ENCODE assay signal across 9 mouse cellular contexts in the genomic region with DNA sequence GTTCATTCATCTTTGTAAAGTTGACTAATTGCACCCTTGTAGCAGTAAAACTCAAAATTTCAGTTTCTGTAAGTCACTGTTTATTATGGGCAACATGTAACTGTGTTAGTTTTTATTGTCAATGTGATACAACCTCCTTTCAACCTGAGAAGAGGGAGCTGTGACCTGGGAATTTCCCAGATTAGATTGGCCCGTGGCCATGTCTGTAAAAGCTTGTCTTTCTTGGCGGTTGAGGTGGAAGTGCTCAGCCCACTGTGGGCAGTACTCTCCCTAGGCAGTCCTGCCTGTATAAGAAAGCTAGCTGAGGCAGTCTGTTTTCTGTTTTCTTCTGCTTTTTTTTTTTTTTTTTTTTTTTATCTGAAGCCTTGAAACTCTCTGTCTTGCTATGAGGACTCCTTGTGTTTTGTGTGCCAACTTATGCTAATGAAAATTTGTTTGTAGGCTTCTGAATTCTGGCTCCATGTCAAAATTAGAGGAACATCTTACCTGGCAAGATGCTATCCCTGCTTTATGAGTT. TPM values are rescaled to one million over a fixed set of nuclear protein-coding genes. Genes with fewer than 3 reads are reported as not detected.
A peak's percentile ranks its signal among the peaks of the same experiment; 100 is the strongest.
DNase-seq lines count a peak whose midpoint lies in the region; ATAC-seq and TF ChIP-seq lines count a peak whose summit lies in the region.
"Had no signal": no experiment of that assay in that cellular context is flagged by ENCODE, and none has a peak within 500 bp of the region (broad histone marks: within the 10 kb centered on the region; RNA-seq: fewer than 3 reads in every experiment).

No protein-coding gene starts in this region.

- peak overlapping the region; percentile 92; the same call in 1 of the 2 replicates for H3K4me3 ChIP-seq in liver, embryonic 11.5 days (ENCODE audit: low read depth, low read length)
- H3K4me3 ChIP-seq in embryonic fibroblast, embryonic 13.5 days (ENCODE audit: insufficient read depth, low read length), result peak overlapping the region; percentile 61; the same call in 1 of the 2 replicates
- peak overlapping the region; percentile 90 for H3K4me3 ChIP-seq in limb, embryonic 12.5 days (replicated peaks)
- H3K4me3 ChIP-seq in stomach, embryonic 16.5 days (replicated peaks; ENCODE audit: low read length), result peak overlapping the region; percentile 99

- no peak for ATAC-seq in liver, embryonic 11.5 days (replicated peaks; ENCODE audit: low FRiP score)
- ATAC-seq in limb, embryonic 12.5 days (ENCODE audit: insufficient number of reproducible peaks, insufficient read depth, low FRiP score, low TSS enrichment, low read depth), result no peak
- no peak for ATAC-seq in stomach, embryonic 16.5 days (ENCODE audit: insufficient read depth, low FRiP score)
- no peak for ATAC-seq in megakaryocyte-erythroid progenitor cell, adult 5-6 weeks (replicated peaks; ENCODE audit: low FRiP score, low TSS enrichment, poor library complexity, severe bottlenecking)

- H3K9ac ChIP-seq in liver, embryonic 11.5 days (ENCODE audit: low read depth, low read length), result no peak overlapping the region
- no peak overlapping the region for H3K9ac ChIP-seq in limb, embryonic 12.5 days (replicated peaks)
- no peak overlapping the region for H3K9ac ChIP-seq in stomach, embryonic 16.5 days (ENCODE audit: low read length)

- H3K9me3 ChIP-seq in liver, embryonic 11.5 days (ENCODE audit: control insufficient read depth, low read length), result no peaks in the 10 kb centered on the region
- H3K9me3 ChIP-seq in limb, embryonic 12.5 days, result no peaks in the 10 kb centered on the region
- no peaks in the 10 kb centered on the region for H3K9me3 ChIP-seq in stomach, embryonic 16.5 days (replicated peaks; ENCODE audit: control insufficient read depth, low read length)

- no peak overlapping the region for H3K27ac ChIP-seq in liver, embryonic 11.5 days (ENCODE audit: low read depth, low read length)
- no peak overlapping the region for H3K27ac ChIP-seq in embryonic fibroblast, embryonic 13.5 days (ENCODE audit: insufficient read depth, low read length)
- no peak overlapping the region for H3K27ac ChIP-seq in limb, embryonic 12.5 days
- H3K27ac ChIP-seq in stomach, embryonic 16.5 days (ENCODE audit: low read length), result no peak overlapping the region

- no peak for DNase-seq in liver, embryonic 11.5 days (ENCODE audit: low spot score)
- DNase-seq in liver, result no peak
- no peak for DNase-seq in embryo, embryonic 11 days
- DNase-seq in layer of hippocampus, postnatal 10 days (ENCODE audit: low spot score in 2 of 2), result no peak
- DNase-seq: lung, adult 18-20 months had no signal

- H3K4me2 ChIP-seq in liver, embryonic 11.5 days, result peak overlapping the region; percentile 81
- peak overlapping the region; percentile 72 for H3K4me2 ChIP-seq in limb, embryonic 12.5 days
- peak overlapping the region; percentile 83 for H3K4me2 ChIP-seq in stomach, embryonic 16.5 days (ENCODE audit: low read depth, low read length)

- H3K27me3 ChIP-seq in liver, embryonic 11.5 days (replicated peaks; ENCODE audit: control insufficient read depth, insufficient read depth, low read length), result no peaks in the 10 kb centered on the region
- H3K27me3 ChIP-seq in limb, embryonic 12.5 days, result no peaks in the 10 kb centered on the region
- H3K27me3 ChIP-seq in stomach, embryonic 16.5 days (ENCODE audit: control insufficient read depth, insufficient read depth, low read length), result no peaks in the 10 kb centered on the region

- no peak for TF ChIP-seq POLR2A in embryonic fibroblast, embryonic 13.5 days (IDR thresholded peaks at IDR 0.05; ENCODE audit: low read depth, low read length)

- no peaks in the 10 kb centered on the region for H3K36me3 ChIP-seq in liver, embryonic 11.5 days (ENCODE audit: control insufficient read depth, insufficient read depth, low read length)
- H3K36me3 ChIP-seq in limb, embryonic 12.5 days, result peaks cover 27% of the 10 kb centered on the region
- H3K36me3 ChIP-seq in stomach, embryonic 16.5 days (ENCODE audit: control insufficient read depth, insufficient read depth, low read length), result 0 out of 2 replicates have a peak, but pooled peaks cover 5% of the 10 kb centered on the region

- peaks cover 14% of the 10 kb centered on the region for H3K4me1 ChIP-seq in liver, embryonic 11.5 days (replicated peaks; ENCODE audit: control insufficient read depth, insufficient read depth, low read length)
- H3K4me1 ChIP-seq in embryonic fibroblast, embryonic 13.5 days (ENCODE audit: control insufficient read depth, insufficient read depth, low read length), result no peaks in the 10 kb centered on the region
- peaks cover 16% of the 10 kb centered on the region for H3K4me1 ChIP-seq in limb, embryonic 12.5 days (replicated peaks)
- peaks cover 20% of the 10 kb centered on the region; the same call in 1 of the 2 replicates for H3K4me1 ChIP-seq in stomach, embryonic 16.5 days (ENCODE audit: control insufficient read depth, insufficient read depth, low read length)

- WGBS in liver, embryonic 11.5 days, result 77% methylated on average over 2 of the region's 2 CpGs
- 88% methylated on average over 2 of the region's 2 CpGs for whole genome bisulfite sequencing in limb, embryonic 12.5 days
- WGBS in stomach, embryonic 16.5 days, result 72% methylated on average over 2 of the region's 2 CpGs

- TF ChIP-seq CTCF in embryonic fibroblast, embryonic 13.5 days (IDR thresholded peaks at IDR 0.05; ENCODE audit: borderline replicate concordance, insufficient read depth, low read length), result no peak

RNA-seq across cellular contexts. Expression of a gene that starts 2.1 kb away (rescaled TPM):
- 40.6 and 41.1 TPM in 2 replicates for polyA plus RNA-seq in liver, embryonic 11.5 days (2014; fragmentation: Nextera tagmentation; extraction: Ambion mirVana)
- 80.3 and 86.3 TPM in 2 replicates for polyA plus RNA-seq in embryonic fibroblast, embryonic 13.5 days (2011; ENCODE audit: insufficient read length, low read depth, missing spikeins)
- 77.7 and 78.5 TPM in 2 replicates for polyA plus RNA-seq in limb, embryonic 12.5 days (2016; fragmentation: Nextera tagmentation; extraction: Ambion mirVana)
- 34.7 and 39.3 TPM in 2 replicates for polyA plus RNA-seq in stomach, embryonic 16.5 days (2015; fragmentation: Nextera tagmentation; extraction: Ambion mirVana)
- 100 to 1,000 TPM; 140 to 146 TPM for total RNA-seq in layer of hippocampus, postnatal 10 days (2021)
- total RNA-seq in megakaryocyte-erythroid progenitor cell, adult 5-6 weeks (2014; fragmentation: Nextera tagmentation), result 92.6 and 101 TPM in 2 replicates
- 55.3 and 57.6 TPM in 2 replicates for total RNA-seq in megakaryocyte-erythroid progenitor cell, adult 5-6 weeks (2017)
